Mouse (Mus musculus): ENCODE data around the gene Socs7. TPM values are rescaled to one million over a fixed set of nuclear protein-coding genes. Genes with fewer than 3 reads are reported as not detected.
"Not testable (repeated sequence)": the region's sequence is repeated elsewhere in the genome, so short reads cannot be mapped to it uniquely, and the experiment has no call there.

Socs7 gene
- 5.1 and 5.5 TPM in 2 replicates for polyA plus RNA-seq (2016; fragmentation: Nextera tagmentation; extraction: Ambion mirVana)

- Histone ChIP-seq H3K36me3 (no peaks in the 10 kb centered on the region), H3K4me2 (peak within 1 kb of the TSS; percentile 97), H3K9me3 (no peaks in the 10 kb centered on the region), H3K27me3 (no peaks in the 10 kb centered on the region), H3K4me3 (replicated peaks) (peak within 1 kb of the TSS; percentile 100), H3K4me1 (replicated peaks) (peaks cover 24% of the 10 kb centered on the region), H3K9ac (replicated peaks) (peak within 1 kb of the TSS; percentile 98), H3K27ac (peak within 1 kb of the TSS; percentile 83)
- under 1% methylated on average over 36 of the region's 81 CpGs for WGBS
- ATAC-seq (ENCODE audit: insufficient number of reproducible peaks, insufficient read depth, low FRiP score, low TSS enrichment, low read depth): peak; percentile 93
Observed at GRCm38 (mm10) chr11:97361948-97362648, at the start of gene Socs7. Gene Socs7 (plus strand): TSS chr11:97362551.

- H3K27me3 ChIP-seq; ATAC-seq (ENCODE audit: insufficient number of reproducible peaks, insufficient read depth, low FRiP score, low TSS enrichment, low read depth); H3K9ac ChIP-seq (replicated peaks); H3K27ac ChIP-seq; H3K36me3 ChIP-seq; H3K4me3 ChIP-seq (replicated peaks); H3K9me3 ChIP-seq; H3K4me2 ChIP-seq: not testable (repeated sequence)
- peaks cover 27% of the 10 kb centered on the region for H3K4me1 ChIP-seq (replicated peaks)
- WGBS: 81% methylated on average over 1 of the region's 1 CpGs
Observed at GRCm38 (mm10) chr11:97312871-97313270, 49.5 kb upstream of the Socs7 start.

GRCm38 (mm10) chr11:97314110-97314509 is 48.2 kb upstream of the Socs7 start:
- Histone ChIP-seq H3K4me1 (replicated peaks) (peaks cover 27% of the 10 kb centered on the region), H3K9me3 (no peaks in the 10 kb centered on the region), H3K36me3 (peaks cover 10% of the 10 kb centered on the region; the same call in 1 of the 2 replicates), H3K4me3 (replicated peaks) (no peak overlapping the region), H3K27me3 (peaks cover 7% of the 10 kb centered on the region), H3K4me2 (no peak overlapping the region), H3K9ac (replicated peaks) (no peak overlapping the region), H3K27ac (no peak overlapping the region)
- ATAC-seq (ENCODE audit: insufficient number of reproducible peaks, insufficient read depth, low FRiP score, low TSS enrichment, low read depth): no peak
- 92% methylated on average over 3 of the region's 3 CpGs for WGBS

GRCm38 (mm10) chr11:97314751-97315503 is 47.4 kb upstream of the Socs7 start:
- H3K9ac ChIP-seq (replicated peaks): no peak overlapping the region
- no peaks in the 10 kb centered on the region for H3K9me3 ChIP-seq
- ATAC-seq (ENCODE audit: insufficient number of reproducible peaks, insufficient read depth, low FRiP score, low TSS enrichment, low read depth): no peak
- peak overlapping the region; percentile 64 for H3K4me2 ChIP-seq
- peak overlapping the region; percentile 55; the same call in 1 of the 2 replicates for H3K4me3 ChIP-seq (replicated peaks)
- no peak overlapping the region for H3K27ac ChIP-seq
- 51% methylated on average over 8 of the region's 8 CpGs for WGBS
- H3K27me3 ChIP-seq: peaks cover 7% of the 10 kb centered on the region
- peaks cover 22% of the 10 kb centered on the region for H3K4me1 ChIP-seq (replicated peaks)
- H3K36me3 ChIP-seq: peaks cover 13% of the 10 kb centered on the region; the same call in 1 of the 2 replicates

- H3K27ac ChIP-seq: peak within 1 kb of the TSS; percentile 80
- H3K4me3 ChIP-seq (replicated peaks): peak within 1 kb of the TSS; percentile 55
- under 1% methylated on average over 50 of the region's 50 CpGs for WGBS
- H3K27me3 ChIP-seq: peaks cover 7% of the 10 kb centered on the region
- H3K4me2 ChIP-seq: peak within 1 kb of the TSS; percentile 64
- H3K9me3 ChIP-seq: no peaks in the 10 kb centered on the region
- peaks cover 16% of the 10 kb centered on the region for H3K4me1 ChIP-seq (replicated peaks)
- peak; percentile 89 for ATAC-seq (ENCODE audit: insufficient number of reproducible peaks, insufficient read depth, low FRiP score, low TSS enrichment, low read depth)
- H3K9ac ChIP-seq (replicated peaks): peak within 1 kb of the TSS; percentile 58
- H3K36me3 ChIP-seq: peaks cover 17% of the 10 kb centered on the region; the same call in 1 of the 2 replicates
Observed at GRCm38 (mm10) chr11:97315504-97316503, 46.5 kb upstream of the Socs7 start, which contains the start of gene Mrpl45. Gene Mrpl45 (plus strand): TSS chr11:97315716.

GRCm38 (mm10) chr11:97321197-97321596 is 41.2 kb upstream of the Socs7 start:
- 94% methylated on average over 8 of the region's 8 CpGs for WGBS

GRCm38 (mm10) chr11:97321894-97322600 is 40.3 kb upstream of the Socs7 start:
- not testable (repeated sequence) for ATAC-seq (ENCODE audit: insufficient number of reproducible peaks, insufficient read depth, low FRiP score, low TSS enrichment, low read depth); H3K9ac ChIP-seq (replicated peaks); H3K4me2 ChIP-seq; H3K27ac ChIP-seq; H3K4me1 ChIP-seq (replicated peaks); H3K4me3 ChIP-seq (replicated peaks); H3K27me3 ChIP-seq; H3K9me3 ChIP-seq
- peaks cover 72% of the 10 kb centered on the region for H3K36me3 ChIP-seq
- WGBS: 84% methylated on average over 8 of the region's 8 CpGs

More at GRCm38 (mm10) chr11:97321197-97321596, 41.2 kb upstream of the Socs7 start:
- peaks cover 8% of the 10 kb centered on the region; the same call in 1 of the 2 replicates for H3K4me1 ChIP-seq (replicated peaks)
- no peak overlapping the region for H3K4me2 ChIP-seq
- H3K9ac ChIP-seq (replicated peaks): no peak overlapping the region
- no peaks in the 10 kb centered on the region for H3K27me3 ChIP-seq
- no peak for ATAC-seq (ENCODE audit: insufficient number of reproducible peaks, insufficient read depth, low FRiP score, low TSS enrichment, low read depth)
- peaks cover 64% of the 10 kb centered on the region for H3K36me3 ChIP-seq
- H3K27ac ChIP-seq: no peak overlapping the region
- no peak overlapping the region for H3K4me3 ChIP-seq (replicated peaks)
- H3K9me3 ChIP-seq: no peaks in the 10 kb centered on the region

- Histone ChIP-seq H3K4me2 (no peak overlapping the region), H3K36me3 (peaks cover 89% of the 10 kb centered on the region), H3K4me1 (replicated peaks) (no peaks in the 10 kb centered on the region), H3K9me3 (no peaks in the 10 kb centered on the region), H3K27me3 (no peaks in the 10 kb centered on the region), H3K9ac (replicated peaks) (no peak overlapping the region), H3K27ac (no peak overlapping the region), H3K4me3 (replicated peaks) (no peak overlapping the region)
- no peak for ATAC-seq (ENCODE audit: insufficient number of reproducible peaks, insufficient read depth, low FRiP score, low TSS enrichment, low read depth)
- WGBS: 71% methylated on average over 1 of the region's 1 CpGs
Observed at GRCm38 (mm10) chr11:97325224-97325623, 37.1 kb upstream of the Socs7 start.

GRCm38 (mm10) chr11:97328148-97328547 is 34.2 kb upstream of the Socs7 start:
- 29% methylated on average over 9 of the region's 9 CpGs for WGBS
- Histone ChIP-seq H3K27me3 (no peaks in the 10 kb centered on the region), H3K27ac (no peak overlapping the region), H3K4me2 (no peak overlapping the region), H3K9me3 (no peaks in the 10 kb centered on the region), H3K36me3 (peaks cover 72% of the 10 kb centered on the region), H3K4me3 (replicated peaks) (no peak overlapping the region), H3K9ac (replicated peaks) (no peak overlapping the region), H3K4me1 (replicated peaks) (peaks cover 6% of the 10 kb centered on the region; the same call in 1 of the 2 replicates)
- no peak for ATAC-seq (ENCODE audit: insufficient number of reproducible peaks, insufficient read depth, low FRiP score, low TSS enrichment, low read depth)

GRCm38 (mm10) chr11:97330315-97330714 is 32.0 kb upstream of the Socs7 start:
- no peak for ATAC-seq (ENCODE audit: insufficient number of reproducible peaks, insufficient read depth, low FRiP score, low TSS enrichment, low read depth)
- WGBS: 91% methylated on average over 1 of the region's 1 CpGs
- Histone ChIP-seq H3K4me3 (replicated peaks) (no peak overlapping the region), H3K4me1 (replicated peaks) (peaks cover 6% of the 10 kb centered on the region; the same call in 1 of the 2 replicates), H3K9ac (replicated peaks) (no peak overlapping the region), H3K36me3 (peaks cover 53% of the 10 kb centered on the region), H3K27ac (no peak overlapping the region), H3K9me3 (no peaks in the 10 kb centered on the region), H3K4me2 (no peak overlapping the region), H3K27me3 (no peaks in the 10 kb centered on the region)
